27 mouse cellular contexts compared by ENCODE assay signal in the genomic region with DNA sequence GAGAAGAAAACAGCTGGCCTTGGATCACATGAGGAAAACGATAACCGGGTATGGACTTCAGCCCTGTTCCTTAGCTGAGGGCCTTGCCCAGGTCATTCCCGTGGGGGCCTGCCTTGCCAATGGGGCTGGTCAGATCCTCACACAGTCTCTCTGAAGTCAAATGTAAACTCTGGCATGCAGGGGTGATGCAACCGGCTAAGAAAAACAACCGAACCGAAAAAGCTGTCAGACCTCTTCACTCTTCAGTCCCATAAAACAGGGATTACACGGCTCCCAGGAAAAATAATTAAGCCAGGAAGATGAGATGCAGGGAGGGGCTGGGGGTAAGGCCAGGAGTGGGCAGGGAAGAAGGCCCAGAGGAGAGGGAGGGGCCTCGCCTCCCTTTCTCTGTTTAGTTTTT. TPM values are rescaled to one million over a fixed set of nuclear protein-coding genes. Genes with fewer than 3 reads are reported as not detected.
A peak's percentile ranks its signal among the peaks of the same experiment; 100 is the strongest.
DNase-seq lines count a peak whose midpoint lies in the region; ATAC-seq and TF ChIP-seq lines count a peak whose summit lies in the region.
"Had no signal": no experiment of that assay in that cellular context is flagged by ENCODE, and none has a peak within 500 bp of the region (broad histone marks: within the 10 kb centered on the region; RNA-seq: fewer than 3 reads in every experiment).

No protein-coding gene starts in this region.

- no peaks in the 10 kb centered on the region for H3K9me3 ChIP-seq in kidney, embryonic 16.5 days (ENCODE audit: low read length)
- H3K9me3 ChIP-seq: heart, embryonic 10.5 days; hindbrain, embryonic 13.5 days had no signal

- intact Hi-C loops in left cerebral cortex, adult 2 months (cut with DNase I) = loop anchor here (5.0 kb wide), 1 partner anchor 88 kb away; no protein-coding TSS in a partner anchor

- peaks cover 28% of the 10 kb centered on the region for H3K4me1 ChIP-seq in kidney, embryonic 16.5 days (ENCODE audit: insufficient read depth, low read length)
- H3K4me1 ChIP-seq in embryonic fibroblast, embryonic 13.5 days (ENCODE audit: control insufficient read depth, insufficient read depth, low read length) = 0 out of 2 replicates have a peak, but pooled peaks cover 6% of the 10 kb centered on the region
- H3K4me1 ChIP-seq: hindbrain, embryonic 13.5 days had no signal

- ATAC-seq in kidney, embryonic 16.5 days (ENCODE audit: low FRiP score, low TSS enrichment) = 0 out of 2 replicates have a peak, but pooled peaks have one; percentile 50
- ATAC-seq: activated CD4-positive, CD25-positive, alpha-beta regulatory T cell, adult 4 months; liver, postnatal 0 days had no signal

- no peak for TF ChIP-seq POLR2A in embryonic fibroblast, embryonic 13.5 days (IDR thresholded peaks at IDR 0.05; ENCODE audit: low read depth, low read length)

- H3K27me3 ChIP-seq in kidney, embryonic 16.5 days (ENCODE audit: insufficient read depth, low read length) = no peaks in the 10 kb centered on the region
- H3K27me3 ChIP-seq: hindbrain, embryonic 13.5 days had no signal

- H3K27ac ChIP-seq in kidney, embryonic 16.5 days (ENCODE audit: low read length) = peak overlapping the region; percentile 54
- peak overlapping the region; percentile 69 for H3K27ac ChIP-seq in embryonic fibroblast, embryonic 13.5 days (ENCODE audit: insufficient read depth, low read length)
- H3K27ac ChIP-seq in left cerebral cortex, adult 2 months = no peak overlapping the region
- H3K27ac ChIP-seq: heart, embryonic 10.5 days; hindbrain, embryonic 13.5 days had no signal

- H3K9ac ChIP-seq in kidney, embryonic 16.5 days (replicated peaks; ENCODE audit: low read length) = no peak overlapping the region; the same call in 1 of the 2 replicates
- H3K9ac ChIP-seq: hindbrain, embryonic 13.5 days; liver, postnatal 0 days had no signal

- no peak overlapping the region for H3K4me3 ChIP-seq in kidney, embryonic 16.5 days (ENCODE audit: low read length)
- no peak overlapping the region for H3K4me3 ChIP-seq in embryonic fibroblast, embryonic 13.5 days (ENCODE audit: insufficient read depth, low read length)
- no peak overlapping the region for H3K4me3 ChIP-seq in left cerebral cortex, adult 2 months
- H3K4me3 ChIP-seq: heart, embryonic 10.5 days; hindbrain, embryonic 13.5 days had no signal

- no peak overlapping the region for H3K4me2 ChIP-seq in kidney, embryonic 16.5 days (replicated peaks; ENCODE audit: low read depth, low read length)
- H3K4me2 ChIP-seq: hindbrain, embryonic 13.5 days had no signal

- TF ChIP-seq CTCF in embryonic fibroblast, embryonic 13.5 days (IDR thresholded peaks at IDR 0.05; ENCODE audit: borderline replicate concordance, insufficient read depth, low read length) = no peak
- no peak for TF ChIP-seq CTCF in left cerebral cortex, adult 2 months (IDR thresholded peaks at IDR 0.05)

- H3K36me3 ChIP-seq in kidney, embryonic 16.5 days (ENCODE audit: insufficient read depth, low read length) = no peaks in the 10 kb centered on the region
- H3K36me3 ChIP-seq: heart, embryonic 10.5 days; hindbrain, embryonic 13.5 days had no signal

- peak; percentile 75 for DNase-seq in adrenal gland, postnatal 10 days
- no peak for DNase-seq in adrenal gland, adult 18-20 months (ENCODE audit: low spot score in 2 of 2)
- DNase-seq in kidney, adult 18-20 months = no peak
- peak; percentile 37 to 80 for DNase-seq in kidney, postnatal 25 days
- DNase-seq in left cerebral cortex, adult 2 months (ENCODE audit: extremely low spot score in 1 of 2, low spot score in 2 of 2) = no peak
- no peak for DNase-seq in embryo, embryonic 10 days (ENCODE audit: low spot score)
- DNase-seq: cerebellum, adult 11 months; cerebellum, postnatal 36 days; gastrocnemius, postnatal 36 days; heart, postnatal 10 days; liver; liver, postnatal 0 days; right cerebral cortex, postnatal 25 days; thymus, postnatal 4 days had no signal

- WGBS in kidney, embryonic 16.5 days = 11% methylated on average over 8 of the region's 8 CpGs

RNA-seq across cellular contexts. Expression of a gene that starts 20.8 kb away (rescaled TPM):
- 10 to 100 TPM; 36.1 to 42.5 TPM for total RNA-seq in adrenal gland, postnatal 10 days (2021)
- total RNA-seq in adrenal gland, adult 18-20 months (2021) = 10 to 100 TPM; 25.8 to 29.0 TPM
- polyA plus RNA-seq in kidney, embryonic 16.5 days (2015; fragmentation: Nextera tagmentation; extraction: Ambion mirVana) = 39.4 and 42.3 TPM in 2 replicates
- 14.4 and 19.2 TPM in 2 replicates for polyA plus RNA-seq in embryonic fibroblast, embryonic 13.5 days (2011; ENCODE audit: insufficient read length, low read depth, missing spikeins)
- 10 to 100 TPM; 29.1 to 32.2 TPM for total RNA-seq in left cerebral cortex, adult 2 months (2021)

RNA-seq across cellular contexts. Expression of a gene that starts 22.3 kb away (rescaled TPM):
- total RNA-seq in adrenal gland, postnatal 10 days (2021) = under 1 TPM in 1 of 2 experiments, not detected in 1; 0.09 TPM
- total RNA-seq in adrenal gland, adult 18-20 months (2021) = under 1 TPM; 0.19 to 0.20 TPM
- polyA plus RNA-seq in kidney, embryonic 16.5 days (2015; fragmentation: Nextera tagmentation; extraction: Ambion mirVana) = 0.05 TPM in 1 of 2 replicates, not detected in the other
- 0.15 TPM in 1 of 2 replicates, not detected in the other for polyA plus RNA-seq in embryonic fibroblast, embryonic 13.5 days (2011; ENCODE audit: insufficient read length, low read depth, missing spikeins)
- total RNA-seq in left cerebral cortex, adult 2 months (2021) = not detected
- total RNA-seq: heart, postnatal 10 days; layer of hippocampus, postnatal 14 days; left cerebral cortex, postnatal 14 days; midbrain, postnatal 0 days had no signal
- polyA plus RNA-seq: activated CD4-positive, CD25-positive, alpha-beta regulatory T cell, adult 4 months; hindbrain, embryonic 13.5 days; intestine, embryonic 14.5 days; liver, postnatal 0 days; midbrain, postnatal 0 days; neural tube, embryonic 11.5 days; testis, adult 2 months had no signal

RNA-seq across cellular contexts. Expression of a gene that starts 35.9 kb away (rescaled TPM):
- total RNA-seq in adrenal gland, postnatal 10 days (2021) = 10 to 100 TPM; 40.1 to 40.3 TPM
- total RNA-seq in adrenal gland, adult 18-20 months (2021) = 10 to 100 TPM; 56.2 to 62.4 TPM
- 97.0 and 100 TPM in 2 replicates for polyA plus RNA-seq in kidney, embryonic 16.5 days (2015; fragmentation: Nextera tagmentation; extraction: Ambion mirVana)
- polyA plus RNA-seq in embryonic fibroblast, embryonic 13.5 days (2011; ENCODE audit: insufficient read length, low read depth, missing spikeins) = 62.1 and 65.0 TPM in 2 replicates
- total RNA-seq in left cerebral cortex, adult 2 months (2021) = 10 to 100 TPM; 60.7 to 62.8 TPM

RNA-seq across cellular contexts. Expression of a gene that starts 41.3 kb away (rescaled TPM):
- total RNA-seq in adrenal gland, postnatal 10 days (2021) = 1 to 10 TPM; 8.3 to 8.6 TPM
- 10 to 100 TPM; 20.8 to 26.9 TPM for total RNA-seq in adrenal gland, adult 18-20 months (2021)
- 8.3 and 10.2 TPM in 2 replicates for polyA plus RNA-seq in kidney, embryonic 16.5 days (2015; fragmentation: Nextera tagmentation; extraction: Ambion mirVana)
- polyA plus RNA-seq in embryonic fibroblast, embryonic 13.5 days (2011; ENCODE audit: insufficient read length, low read depth, missing spikeins) = 2.8 and 5.3 TPM in 2 replicates
- 100 to 1,000 TPM; 804 to 830 TPM for total RNA-seq in left cerebral cortex, adult 2 months (2021)

RNA-seq across cellular contexts. Expression of a gene that starts 57.9 kb away (rescaled TPM):
- not detected for total RNA-seq in adrenal gland, postnatal 10 days (2021)
- not detected for total RNA-seq in adrenal gland, adult 18-20 months (2021)
- 2.2 and 2.4 TPM in 2 replicates for polyA plus RNA-seq in kidney, embryonic 16.5 days (2015; fragmentation: Nextera tagmentation; extraction: Ambion mirVana)
- polyA plus RNA-seq in embryonic fibroblast, embryonic 13.5 days (2011; ENCODE audit: insufficient read length, low read depth, missing spikeins) = not detected in 2 replicates
- not detected for total RNA-seq in left cerebral cortex, adult 2 months (2021)
- total RNA-seq: gastrocnemius, postnatal 36 days; heart, postnatal 10 days; layer of hippocampus, postnatal 14 days; left cerebral cortex, postnatal 14 days; midbrain, postnatal 0 days had no signal
- polyA plus RNA-seq: activated CD4-positive, CD25-positive, alpha-beta regulatory T cell, adult 4 months; brain, embryonic 14.5 days; embryonic facial prominence, embryonic 11.5 days; heart, embryonic 10.5 days; hindbrain, embryonic 13.5 days; midbrain, postnatal 0 days; neural tube, embryonic 11.5 days had no signal

Comparison
In these comparisons a context has a peak if more than half of its experiments do, and no peak if none do; other contexts are left out.
1. DNase-seq: peak in adrenal gland, postnatal 10 days (single experiment) and kidney, postnatal 25 days (2 of 2); none in adrenal gland, adult 18-20 months (0 of 2), kidney, adult 18-20 months (single experiment), left cerebral cortex, adult 2 months (0 of 2) and embryo, embryonic 10 days (single experiment).